Mouse (Mus musculus) heart, embryonic 10.5 days (tissue): Measurements from ENCODE around the gene Ears2. TPM values are rescaled to one million over a fixed set of nuclear protein-coding genes. Genes with fewer than 3 reads are reported as not detected.

ENCODE experiments used
- polyA plus RNA-seq: library from polyadenylated mRNA; unstranded; fragments of >200 nt; fragmentation: Nextera tagmentation; extraction: Ambion mirVana; gene quantifications from 2 replicates; pipeline ENCODE4 v1.2.1, GENCODE M21; 2016

Ears2 gene
- polyA plus RNA-seq, 1 experiment from 2014 or later = 21.5 TPM

Other genes with a start within 250 kb of the Ears2 start
- gene Scnn1b, start 202.2 kb downstream of the Ears2 start, polyA plus RNA-seq = 0.30 TPM in 1 of 2 replicates, not detected in the other
- 20.0 and 22.4 TPM in 2 replicates for gene Cog7, start 85.6 kb downstream of the Ears2 start, polyA plus RNA-seq
- gene Gga2, start 46.0 kb downstream of the Ears2 start, polyA plus RNA-seq = 93.6 and 114 TPM in 2 replicates
- 60.3 and 81.0 TPM in 2 replicates for gene Ubfd1, start 88 bp downstream of the Ears2 start, polyA plus RNA-seq
- 1,058 and 1,342 TPM in 2 replicates for gene Ndufab1, start 34.6 kb upstream of the Ears2 start, polyA plus RNA-seq
- gene Palb2, start 65.7 kb upstream of the Ears2 start, polyA plus RNA-seq = 13.4 and 17.9 TPM in 2 replicates
- gene Dctn5, start 65.8 kb upstream of the Ears2 start, polyA plus RNA-seq = 83.4 and 102 TPM in 2 replicates
- gene Plk1, start 92.2 kb upstream of the Ears2 start, polyA plus RNA-seq = 143 and 172 TPM in 2 replicates
- gene Ern2, start 118.9 kb upstream of the Ears2 start, polyA plus RNA-seq = not detected in 2 replicates
- gene Chp2, start 152.2 kb upstream of the Ears2 start, polyA plus RNA-seq = 0.18 TPM in 1 of 2 replicates, not detected in the other
- 13.3 and 14.3 TPM in 2 replicates for gene Prkcb, start 221.5 kb upstream of the Ears2 start, polyA plus RNA-seq